Mouse (Mus musculus): ENCODE measurements at regions not wholly inside any gene's neighbourhood (a gene's known extent, or its start where the extent isn't known, plus 50 kb on each side); places are given as distances from the start of the nearest gene placed in this dataset.

GRCm38 (mm10) chr5:37980692-37981091 is 57.9 kb upstream of the Stx18 start:
- no peak for DNase-seq (ENCODE audit: low read depth, low spot score)

GRCm38 (mm10) chr5:37976943-37977434 is 61.6 kb upstream of the Stx18 start:
- no peak for DNase-seq (ENCODE audit: low read depth, low spot score)

GRCm38 (mm10) chr5:37972980-37973545 is 65.5 kb upstream of the Stx18 start:
- no peak for DNase-seq (ENCODE audit: low read depth, low spot score)

- no peak for DNase-seq (ENCODE audit: low read depth, low spot score)
These were observed 66.8 kb upstream of the Stx18 start for GRCm38 (mm10) chr5:37971724-37972123.

GRCm38 (mm10) chr5:37968596-37968995 is 69.9 kb upstream of the Stx18 start:
- DNase-seq (ENCODE audit: low read depth, low spot score), result peak; percentile 20

DNA sequence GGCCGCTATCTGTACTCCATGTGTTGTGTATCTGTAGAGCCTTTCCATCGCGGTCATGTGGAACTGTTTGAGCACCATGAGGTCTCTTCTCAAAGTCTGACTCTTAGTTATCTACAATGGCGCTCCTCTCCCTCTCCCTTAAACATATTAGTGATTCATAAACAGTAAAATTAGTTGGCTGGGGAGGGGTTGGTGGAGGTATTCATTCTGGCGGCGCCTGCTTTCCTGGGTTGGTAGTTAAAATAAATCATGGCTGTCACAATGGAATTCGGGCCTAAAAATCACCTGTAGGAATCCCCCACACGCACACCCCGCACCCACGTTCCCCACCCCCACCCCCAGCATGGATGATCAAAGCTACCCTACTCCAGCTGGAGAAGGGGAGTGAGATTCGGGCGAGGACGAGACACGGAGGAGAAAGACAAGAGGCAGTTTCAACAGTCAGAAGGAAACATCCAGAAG is 70.6 kb upstream of the Stx18 start:
- DNase-seq (ENCODE audit: low read depth, low spot score), result no peak

- no peak for DNase-seq (ENCODE audit: low read depth, low spot score)
These were observed 71.2 kb upstream of the Stx18 start for GRCm38 (mm10) chr5:37967106-37967913.

DNA sequence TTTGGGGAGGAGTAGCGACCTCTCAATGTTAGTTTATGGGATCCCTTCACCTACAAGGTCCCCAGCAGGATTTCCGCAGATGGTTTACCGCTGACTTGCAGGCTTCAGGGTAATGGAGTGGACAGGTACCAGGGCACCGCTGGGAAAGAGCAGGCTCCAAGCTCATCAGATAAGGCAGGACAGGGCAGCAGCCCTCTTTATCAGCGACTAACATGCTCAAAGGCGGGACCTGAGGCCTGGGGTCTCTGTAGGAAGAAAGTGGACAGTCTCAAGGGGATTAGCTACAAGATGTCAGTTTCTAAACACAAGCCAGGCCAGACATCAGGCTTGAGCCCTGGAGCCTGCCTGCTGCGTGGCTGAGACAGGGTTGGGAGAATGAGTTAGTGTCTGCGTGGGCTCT is 74.9 kb upstream of the Stx18 start:
- DNase-seq (ENCODE audit: low read depth, low spot score), result no peak

DNA sequence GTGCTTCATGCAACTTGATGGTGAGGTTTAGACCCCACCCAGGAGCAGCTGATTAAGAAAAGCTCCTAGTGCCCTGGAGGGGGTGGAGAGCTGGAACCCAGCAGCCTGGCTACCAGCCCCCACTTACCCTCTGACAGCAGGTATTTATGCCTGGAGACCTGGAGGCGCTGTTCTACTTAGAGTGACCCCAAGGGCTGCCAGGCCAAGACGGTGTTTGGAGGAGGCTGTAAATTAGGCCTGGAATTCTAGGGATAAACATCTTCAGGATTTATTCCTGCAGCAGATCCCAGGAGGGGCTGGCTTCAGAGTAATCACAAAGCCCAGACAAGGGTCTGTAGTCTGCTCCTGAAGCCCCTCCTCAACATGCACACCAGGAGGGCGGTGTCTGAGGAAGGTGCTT is 76.0 kb upstream of the Stx18 start:
- DNase-seq (ENCODE audit: low read depth, low spot score), result no peak

DNA sequence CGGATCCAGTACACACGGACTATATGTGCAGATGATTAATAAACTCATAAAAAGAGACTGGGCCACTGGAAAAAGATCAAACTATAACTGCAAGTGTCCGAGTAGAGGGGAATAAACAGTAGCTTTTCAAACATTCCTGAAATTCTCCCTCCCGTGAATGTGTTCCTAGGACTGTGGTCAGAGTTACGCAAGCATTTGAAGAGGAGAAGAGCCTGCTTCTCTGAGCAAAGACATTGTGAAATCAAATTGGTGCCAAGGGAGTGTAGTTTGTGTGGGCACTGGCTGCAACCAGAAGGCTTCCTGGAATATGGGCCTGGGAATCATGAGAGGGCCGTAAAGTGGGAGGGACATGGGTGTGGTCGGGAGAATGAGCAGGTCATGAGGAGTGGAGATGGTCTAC is 78.3 kb upstream of the Stx18 start:
- no peak for DNase-seq (ENCODE audit: low read depth, low spot score)

DNA sequence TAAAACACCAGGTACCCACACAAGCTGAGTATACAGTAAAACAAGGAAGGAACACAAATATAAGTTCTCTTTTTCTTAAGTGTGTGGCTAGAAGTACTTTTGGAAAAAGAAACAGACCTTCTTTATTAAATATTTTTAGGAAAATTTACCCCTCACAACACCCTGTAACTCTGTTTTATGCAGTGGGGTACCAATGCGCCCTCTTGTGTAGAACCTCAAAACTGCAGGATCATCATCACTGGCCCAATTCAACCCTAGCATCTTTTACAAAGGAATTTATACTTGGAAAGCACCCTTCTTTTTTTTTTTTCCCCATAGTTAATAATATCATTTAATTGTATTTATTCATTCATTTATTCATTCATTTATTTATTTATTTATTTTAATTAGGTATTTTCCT is 86.4 kb upstream of the Stx18 start:
- DNase-seq (ENCODE audit: low read depth, low spot score), result peak; percentile 6

- DNase-seq (ENCODE audit: low read depth, low spot score), result no peak
These were observed 105.8 kb upstream of the Stx18 start for GRCm38 (mm10) chr5:37932760-37933122.

DNA sequence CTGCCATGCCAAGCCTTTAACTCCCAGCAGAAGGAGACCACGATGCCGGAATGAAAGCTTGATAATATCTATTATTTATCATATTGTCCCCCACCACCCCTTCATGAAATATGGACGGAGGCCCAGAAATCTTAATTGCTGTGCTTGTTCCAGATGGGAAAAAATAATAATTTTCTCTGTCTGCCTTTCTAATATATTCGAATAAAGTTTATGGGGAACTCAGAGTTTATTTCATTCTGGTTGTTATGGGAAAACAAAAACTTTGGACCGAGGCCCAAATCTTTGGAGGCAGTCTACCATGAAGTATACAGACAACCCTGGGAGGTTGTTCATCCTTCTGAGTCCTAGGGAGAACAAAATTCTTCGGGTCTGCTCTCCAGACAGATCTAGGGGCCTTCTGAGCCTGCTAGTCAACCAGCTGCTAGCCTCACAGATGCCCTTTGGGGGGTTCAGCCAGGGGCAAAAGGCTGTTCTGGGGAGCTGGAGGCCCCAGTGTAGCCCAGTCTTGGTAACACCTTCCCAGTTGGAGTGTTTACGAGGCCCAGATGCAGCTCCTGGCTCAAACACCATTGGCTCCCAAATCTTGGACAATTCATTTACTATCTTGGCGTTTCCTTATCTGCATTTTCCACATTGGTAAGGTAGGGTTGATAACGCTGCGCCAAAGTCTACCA is 106.3 kb upstream of the Stx18 start:
- DNase-seq (ENCODE audit: low read depth, low spot score), result no peak

GRCm38 (mm10) chr5:37920481-37920880 is 96.1 kb upstream of the Msx1 start:
- no peak for DNase-seq (ENCODE audit: low read depth, low spot score)

GRCm38 (mm10) chr5:37919102-37919501 is 94.7 kb upstream of the Msx1 start:
- DNase-seq (ENCODE audit: low read depth, low spot score), result no peak

- DNase-seq (ENCODE audit: low read depth, low spot score), result no peak
These were observed 93.8 kb upstream of the Msx1 start for GRCm38 (mm10) chr5:37918001-37918707.

GRCm38 (mm10) chr5:37917161-37917560 is 92.8 kb upstream of the Msx1 start:
- DNase-seq (ENCODE audit: low read depth, low spot score), result no peak

DNA sequence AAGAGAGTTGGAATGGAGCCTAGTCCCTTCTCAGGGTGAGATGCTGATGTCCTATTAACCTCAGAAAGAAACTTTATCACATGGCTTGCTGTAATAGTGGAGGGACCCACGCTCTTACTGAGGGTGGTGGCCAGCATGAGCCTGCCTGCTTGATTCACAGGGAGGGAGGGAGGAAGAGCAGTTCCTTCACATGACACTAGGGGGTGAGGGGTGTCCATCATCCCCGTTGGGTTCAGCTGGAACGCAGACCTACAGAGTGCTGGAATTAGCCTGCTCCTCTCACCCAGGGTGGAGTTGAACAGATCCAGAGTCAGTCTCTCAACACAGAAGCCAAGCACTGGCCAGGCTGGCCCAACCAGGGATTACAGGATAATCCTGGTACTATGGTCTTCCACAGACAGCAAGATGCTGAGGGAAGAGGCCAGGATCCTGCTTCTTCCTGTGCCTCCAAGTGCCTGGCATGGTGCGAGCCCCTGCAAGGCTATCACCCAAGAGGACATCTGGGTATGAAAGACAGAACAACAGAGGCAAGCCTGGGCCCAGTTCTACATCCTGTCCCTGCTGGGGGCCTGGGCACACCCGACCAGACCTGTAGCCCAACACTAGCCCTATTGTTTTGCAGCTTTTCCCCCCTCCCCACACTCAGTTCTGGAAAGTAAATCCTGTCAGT is 80.4 kb upstream of the Msx1 start:
- DNase-seq (ENCODE audit: low read depth, low spot score), result no peak

DNA sequence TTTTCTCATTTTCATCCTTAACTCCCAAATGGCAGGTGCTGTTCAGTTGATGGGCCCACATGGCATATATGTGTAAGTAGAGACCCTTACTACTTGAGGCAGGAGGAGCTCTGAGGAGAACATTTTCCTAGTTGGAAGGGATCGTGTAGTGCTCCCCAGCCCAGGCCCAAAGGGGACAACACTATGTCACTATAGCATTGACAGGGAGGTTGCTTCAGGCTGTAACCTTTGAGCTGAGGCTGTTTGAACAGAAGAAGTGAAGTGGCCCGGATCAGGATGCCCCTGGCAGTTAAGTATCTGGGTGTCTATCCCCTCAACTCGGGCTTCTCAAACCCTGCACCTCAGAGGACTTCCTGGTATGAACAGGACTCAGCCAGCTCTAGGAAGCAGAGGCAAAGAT is 79.5 kb upstream of the Msx1 start:
- no peak for DNase-seq (ENCODE audit: low read depth, low spot score)

GRCm38 (mm10) chr5:37902741-37903140 is 78.4 kb upstream of the Msx1 start:
- no peak for DNase-seq (ENCODE audit: low read depth, low spot score)

GRCm38 (mm10) chr5:37901861-37902291 is 77.5 kb upstream of the Msx1 start:
- DNase-seq (ENCODE audit: low read depth, low spot score), result no peak
